Mouse (Mus musculus) T-helper 2 cell (primary cell): ENCODE results near the gene Pik3ap1.
"Not testable (repeated sequence)": the region's sequence is repeated elsewhere in the genome, so short reads cannot be mapped to it uniquely, and the experiment has no call there.

Source experiments
- in situ Hi-C: fragments of 300-600 bp; cut with MboI, MseI; formaldehyde crosslinking; loops from one replicate; pipeline ENCODE4 v1.15.1; 2025; ENCODE audit warnings: high pct_unique_total_duplicates

Gene Pik3ap1

DNA sequence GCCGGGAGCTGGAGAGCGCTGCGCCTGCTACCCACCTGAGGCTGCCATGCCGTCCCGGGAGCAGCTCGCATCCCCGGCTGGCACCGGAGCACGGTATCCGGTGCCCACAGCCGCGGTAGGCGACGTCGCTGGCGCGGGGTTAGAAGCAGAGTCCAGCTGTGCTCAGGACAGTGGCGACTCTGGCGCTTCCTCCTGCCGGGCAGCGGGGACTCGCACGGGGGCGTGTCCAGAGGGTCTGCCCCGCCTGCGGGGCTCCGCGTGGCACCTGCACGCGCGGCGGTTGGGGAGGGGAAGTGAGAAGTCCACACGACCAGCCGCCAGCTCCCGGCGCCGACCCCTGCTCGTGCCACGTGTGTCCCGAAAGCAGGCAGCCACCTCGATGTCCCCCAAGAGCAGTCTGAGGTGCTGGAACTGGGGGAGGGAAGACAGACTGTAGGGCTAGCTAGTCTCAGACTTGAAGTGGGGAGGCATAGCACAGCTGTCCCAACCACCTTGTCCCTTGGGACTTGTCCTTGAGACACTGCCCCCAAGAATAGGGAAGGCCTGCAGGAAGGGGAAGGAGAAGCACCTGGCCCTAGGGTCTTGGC is at the start of gene Pik3ap1:
Gene Pik3ap1, minus strand, starts transcription at position 181 of the 587 bp plus-strand sequence.
- in situ Hi-C loops = no loop called here

GRCm38 (mm10) chr19:41431512-41432164 is 46.7 kb upstream of the Pik3ap1 start:
- in situ Hi-C loops = not testable (repeated sequence)

- in situ Hi-C loops = loop anchor here (10.0 kb wide), 1 partner anchor 999 kb away; no protein-coding TSS in a partner anchor
Measured at GRCm38 (mm10) chr19:41425927-41426772, 41.2 kb upstream of the Pik3ap1 start.

GRCm38 (mm10) chr19:41421264-41421663 is 36.4 kb upstream of the Pik3ap1 start:
- in situ Hi-C loops = loop anchor here (10.0 kb wide), 1 partner anchor 1004 kb away; no protein-coding TSS in a partner anchor

DNA sequence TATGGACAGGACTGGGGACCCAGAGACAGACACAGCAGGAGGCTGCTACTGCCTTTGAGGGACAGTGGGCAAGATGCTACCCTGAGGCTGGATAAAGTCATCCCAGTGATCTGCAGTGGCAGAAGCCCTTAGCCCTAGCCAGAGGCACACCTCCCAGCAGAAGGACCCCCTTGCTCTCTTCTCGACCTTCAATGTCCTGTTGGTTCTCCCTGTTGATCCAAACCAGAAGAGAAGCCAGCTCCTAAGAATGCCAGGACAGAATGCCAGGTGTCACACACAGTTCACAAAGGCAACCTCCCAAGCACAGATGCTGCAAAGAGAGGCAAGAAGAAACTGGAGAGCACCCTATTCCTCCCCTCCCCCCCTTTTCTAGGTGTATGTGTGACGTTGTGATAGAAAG is 33.9 kb upstream of the Pik3ap1 start:
- in situ Hi-C loops = no loop called here

DNA sequence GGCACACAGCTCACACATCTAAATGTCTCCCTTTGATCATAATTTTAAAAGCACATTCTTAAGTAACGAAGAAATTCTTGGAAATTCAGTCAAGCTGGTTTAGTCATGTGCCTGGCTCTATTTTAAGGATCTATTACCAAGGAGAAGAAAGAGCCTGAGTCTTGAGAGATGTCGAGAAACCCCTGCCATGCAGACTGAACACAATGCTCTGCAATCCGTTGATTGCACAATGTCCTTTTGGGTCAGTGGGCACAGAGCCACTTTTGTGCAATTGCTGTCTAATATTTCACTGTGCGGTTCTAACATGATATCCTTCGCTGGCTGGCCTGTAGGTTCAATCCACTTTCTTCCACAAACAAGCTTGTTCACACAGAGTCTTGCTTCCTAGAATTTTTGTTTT is 33.1 kb upstream of the Pik3ap1 start:
- in situ Hi-C loops = no loop called here

- in situ Hi-C loops = no loop called here
Measured at GRCm38 (mm10) chr19:41416201-41416600, 31.3 kb upstream of the Pik3ap1 start.

DNA sequence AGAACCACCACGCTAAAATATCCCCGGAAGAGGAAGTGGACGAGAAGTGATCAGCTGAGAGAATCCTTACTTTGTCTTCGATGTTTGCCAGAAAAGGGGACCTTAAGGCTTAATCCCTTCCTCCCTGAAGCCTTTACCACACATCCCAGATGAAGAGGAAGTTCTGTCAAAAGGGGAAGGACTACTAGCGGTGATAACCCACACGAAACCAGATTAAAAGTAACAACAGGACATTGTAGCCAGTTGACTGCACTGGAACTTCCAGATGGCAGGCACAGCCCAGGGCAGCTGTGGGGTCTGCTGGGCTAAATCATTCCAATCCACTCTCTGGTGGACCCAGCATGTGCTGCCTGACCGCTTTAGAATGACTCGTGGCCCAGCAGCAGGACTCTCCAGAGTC is 17.7 kb upstream of the Pik3ap1 start:
- in situ Hi-C loops = no loop called here

- in situ Hi-C loops = no loop called here
Measured at GRCm38 (mm10) chr19:41390856-41391255, 6.0 kb upstream of the Pik3ap1 start.

GRCm38 (mm10) chr19:41389351-41389750 is 4.4 kb upstream of the Pik3ap1 start:
- in situ Hi-C loops = no loop called here

DNA sequence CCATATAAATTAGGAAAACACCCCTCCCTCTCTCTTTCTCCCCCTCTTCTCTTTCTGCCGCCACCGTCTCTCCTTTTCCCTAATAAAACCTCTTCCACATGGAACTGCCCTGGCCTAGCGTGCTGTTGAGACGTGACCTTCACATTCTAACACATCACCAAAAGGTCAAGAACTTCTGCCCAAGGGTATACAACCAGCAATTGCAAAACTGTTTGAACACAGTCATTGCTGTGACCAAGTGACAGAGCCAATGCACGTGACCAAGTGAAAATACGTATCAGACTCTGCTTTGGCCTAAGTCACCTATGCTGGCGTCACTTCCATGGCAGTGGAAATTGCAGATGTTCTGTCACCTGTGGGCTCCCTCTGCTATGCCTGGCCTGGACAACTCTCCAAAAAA is 3.3 kb upstream of the Pik3ap1 start:
- in situ Hi-C loops = no loop called here

DNA sequence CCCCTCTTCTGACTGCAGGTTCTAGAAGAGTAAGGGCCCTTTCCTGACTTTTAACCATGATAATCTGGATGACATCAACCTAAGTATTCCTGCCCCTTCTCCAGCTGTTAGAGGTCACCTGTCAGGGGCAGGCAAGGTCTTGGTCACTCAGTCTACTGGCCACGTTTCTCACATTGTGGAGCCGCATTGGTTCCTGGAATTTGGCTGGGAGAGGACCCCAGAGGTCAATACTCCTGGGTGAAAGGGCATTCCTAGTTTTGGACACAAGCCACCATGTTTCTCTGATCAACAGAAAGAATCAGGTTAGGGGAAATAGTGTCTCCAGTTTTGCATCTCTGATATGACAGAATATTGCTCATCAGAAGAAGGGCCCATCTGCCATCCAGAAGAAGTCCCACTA is 2.4 kb upstream of the Pik3ap1 start:
- in situ Hi-C loops = no loop called here

GRCm38 (mm10) chr19:41384406-41384851 is 473 bp downstream of the Pik3ap1 start:
- in situ Hi-C loops = no loop called here

DNA sequence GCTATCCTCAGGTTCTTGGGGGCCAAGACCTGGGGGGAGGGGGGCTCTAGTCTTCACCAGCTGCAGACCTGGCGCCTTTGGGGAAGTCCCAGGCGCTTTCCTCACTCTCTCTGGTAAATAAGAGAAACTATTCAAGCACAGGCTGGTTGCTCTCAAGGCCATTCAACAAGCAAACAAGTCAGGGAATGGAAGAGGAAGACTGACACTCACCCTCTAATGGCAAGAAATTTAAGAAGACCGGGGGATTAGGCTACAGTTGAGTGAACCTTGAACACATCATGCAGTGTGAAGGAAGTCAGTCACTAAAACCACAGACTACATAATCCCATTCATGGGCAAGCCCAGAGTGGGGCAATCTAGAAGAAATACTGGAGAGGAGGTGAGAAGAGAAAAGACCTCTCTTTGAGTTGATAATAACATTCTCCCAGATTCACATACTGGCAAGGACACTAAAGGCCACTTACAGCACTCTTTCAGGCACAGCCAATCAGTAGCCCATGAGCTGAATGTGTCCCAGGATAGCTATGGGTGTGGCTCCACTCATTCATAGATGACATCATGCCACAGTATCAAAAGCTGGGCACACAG is 2.4 kb downstream of the Pik3ap1 start:
- in situ Hi-C loops = no loop called here

GRCm38 (mm10) chr19:41381581-41382239 is 3.2 kb downstream of the Pik3ap1 start:
- in situ Hi-C loops = no loop called here

GRCm38 (mm10) chr19:41379195-41379594 is 5.7 kb downstream of the Pik3ap1 start:
- in situ Hi-C loops = no loop called here

DNA sequence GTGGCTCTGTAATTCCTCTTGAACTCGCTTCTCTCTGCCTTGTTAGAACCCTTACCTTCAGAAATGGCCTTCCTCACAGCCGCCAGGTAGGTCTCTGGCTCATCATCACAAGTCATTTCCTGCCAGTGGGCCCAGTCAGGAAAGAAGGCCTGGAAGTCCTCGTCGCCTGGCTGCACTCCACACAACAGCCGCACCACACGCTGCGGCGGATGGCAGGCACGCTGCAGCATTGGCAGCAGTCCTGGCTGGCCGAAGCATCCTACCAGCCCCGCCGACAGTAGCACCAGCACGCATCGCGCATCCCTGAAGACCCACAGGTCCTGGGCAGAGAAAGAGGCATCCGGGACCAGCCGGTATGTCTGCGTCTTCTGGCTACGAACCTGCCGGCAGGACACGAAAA is 9.1 kb downstream of the Pik3ap1 start:
- in situ Hi-C loops = no loop called here

DNA sequence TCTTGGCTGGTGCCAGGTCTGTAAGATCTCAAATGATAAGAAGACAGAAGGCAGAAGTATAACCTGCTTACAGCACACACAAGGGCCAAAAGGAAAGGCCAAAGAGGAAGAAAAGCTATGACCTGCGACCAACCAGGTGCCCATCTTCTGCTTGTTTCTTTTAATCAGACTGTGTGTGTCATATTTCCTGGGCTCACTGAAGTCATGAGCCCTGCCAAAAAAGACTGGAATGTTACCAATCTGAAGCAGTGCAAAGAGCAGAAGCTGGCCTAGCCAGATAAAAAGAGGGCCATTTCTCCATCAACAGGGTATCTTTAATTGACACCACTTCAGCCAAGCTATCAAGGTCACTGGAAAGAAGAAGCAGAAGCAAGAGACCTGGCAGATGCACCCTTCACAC is 9.8 kb downstream of the Pik3ap1 start:
- in situ Hi-C loops = no loop called here

DNA sequence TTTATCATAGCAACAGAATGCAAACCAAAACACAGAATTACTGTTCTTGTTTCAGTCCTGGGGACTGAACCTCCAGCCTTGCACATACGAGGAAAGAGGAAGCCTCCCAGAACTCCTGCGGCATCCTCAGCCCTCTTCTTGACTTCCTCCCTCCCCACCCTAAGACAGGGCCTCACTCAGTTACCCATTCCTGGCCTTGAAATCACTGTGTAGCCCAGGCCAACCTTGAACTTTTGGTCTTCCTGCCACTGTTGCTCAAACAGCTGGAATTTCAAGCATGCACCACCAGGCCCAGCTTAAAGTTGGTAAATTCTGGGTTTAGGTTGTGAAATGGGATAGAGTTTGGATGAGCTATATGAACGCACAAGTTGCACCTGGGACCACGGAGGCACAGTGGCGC is 10.2 kb downstream of the Pik3ap1 start:
- in situ Hi-C loops = no loop called here

GRCm38 (mm10) chr19:41372322-41372721 is 12.6 kb downstream of the Pik3ap1 start:
- in situ Hi-C loops = no loop called here

- in situ Hi-C loops = no loop called here
Measured at GRCm38 (mm10) chr19:41371373-41371772, 13.5 kb downstream of the Pik3ap1 start.
